Mouse (Mus musculus) bone marrow macrophage, adult 2 months (primary cell): ENCODE results near the gene Tmtc4.

ENCODE experiments used
- CTCF ChIP-seq: IDR thresholded peaks from 2 replicates; pipeline ENCODE4 v1.5.1; 2012; ENCODE audit warnings: low read depth, mild to moderate bottlenecking, low read length, moderate library complexity
- POLR2A ChIP-seq: IDR thresholded peaks from 2 replicates; pipeline ENCODE4 v1.6.1; 2012; ENCODE audit warnings: mild to moderate bottlenecking, low read depth, low read length, borderline replicate concordance

DNA sequence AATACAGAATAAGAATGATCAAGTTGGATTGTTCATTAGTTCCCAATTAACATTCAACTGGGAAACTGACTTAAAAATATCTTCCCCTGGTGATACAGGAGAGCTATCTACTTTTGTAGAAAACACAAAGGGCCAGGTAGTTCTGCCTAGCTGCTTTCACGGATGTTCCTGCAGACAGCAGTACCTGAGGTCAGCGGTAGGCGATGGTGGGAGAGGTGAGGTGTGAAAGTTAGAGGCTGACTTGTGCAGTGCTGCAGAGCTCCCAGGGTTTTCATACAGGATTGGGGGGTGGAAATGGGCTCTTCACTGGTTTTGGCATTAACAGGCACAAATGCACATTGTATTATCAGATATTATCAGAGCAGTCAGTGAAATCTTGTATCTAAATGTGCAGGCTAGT lies 106.0 kb downstream of the Tmtc4 start:
- TF ChIP-seq POLR2A (no peak), CTCF (no peak)
